Mouse (Mus musculus): ENCODE measurements around the gene H1fx. TPM values are rescaled to one million over a fixed set of nuclear protein-coding genes. Genes with fewer than 3 reads are reported as not detected.
"Not testable (repeated sequence)": the region's sequence is repeated elsewhere in the genome, so short reads cannot be mapped to it uniquely, and the experiment has no call there.

The H1fx gene
- polyA plus RNA-seq (2015; fragmentation: Nextera tagmentation; extraction: Ambion mirVana), result 15.7 and 26.5 TPM in 2 replicates

GRCm38 (mm10) chr6:87981547-87982256, at the start of gene H1fx:
H1fx (minus strand) TSS chr6:87981637.
- peak; percentile 46 for DNase-seq (ENCODE audit: low spot score)

GRCm38 (mm10) chr6:88030432-88030831, 49.0 kb upstream of the H1fx start:
- no peak for DNase-seq (ENCODE audit: low spot score)

GRCm38 (mm10) chr6:88027390-88027789, 46.0 kb upstream of the H1fx start:
- no peak for DNase-seq (ENCODE audit: low spot score)

- DNase-seq (ENCODE audit: low spot score), result no peak
Observed at GRCm38 (mm10) chr6:88023316-88023890, 42.0 kb upstream of the H1fx start.

GRCm38 (mm10) chr6:88019154-88019553, 37.7 kb upstream of the H1fx start:
- no peak for DNase-seq (ENCODE audit: low spot score)

GRCm38 (mm10) chr6:88017821-88018220, 36.4 kb upstream of the H1fx start:
- no peak for DNase-seq (ENCODE audit: low spot score)

GRCm38 (mm10) chr6:88015797-88016196, 34.4 kb upstream of the H1fx start:
- DNase-seq (ENCODE audit: low spot score), result no peak

GRCm38 (mm10) chr6:88013456-88013855, 32.0 kb upstream of the H1fx start:
- DNase-seq (ENCODE audit: low spot score), result no peak

GRCm38 (mm10) chr6:88012601-88013000, 31.2 kb upstream of the H1fx start:
- DNase-seq (ENCODE audit: low spot score), result no peak

- not testable (repeated sequence) for DNase-seq (ENCODE audit: low spot score)
Observed at GRCm38 (mm10) chr6:88011106-88011505, 29.7 kb upstream of the H1fx start.

- no peak for DNase-seq (ENCODE audit: low spot score)
Observed at GRCm38 (mm10) chr6:88009209-88009608, 27.8 kb upstream of the H1fx start.

- not testable (repeated sequence) for DNase-seq (ENCODE audit: low spot score)
Observed at GRCm38 (mm10) chr6:88004773-88005172, 23.3 kb upstream of the H1fx start.

- DNase-seq (ENCODE audit: low spot score), result no peak
Observed at GRCm38 (mm10) chr6:88003439-88003838, 22.0 kb upstream of the H1fx start.

- no peak for DNase-seq (ENCODE audit: low spot score)
Observed at GRCm38 (mm10) chr6:87998358-87998757, 16.9 kb upstream of the H1fx start.

GRCm38 (mm10) chr6:87997706-87998265, 16.3 kb upstream of the H1fx start:
- peak; percentile 38 for DNase-seq (ENCODE audit: low spot score)

- no peak for DNase-seq (ENCODE audit: low spot score)
Observed at GRCm38 (mm10) chr6:87996606-87997005, 15.2 kb upstream of the H1fx start.

- no peak for DNase-seq (ENCODE audit: low spot score)
Observed at GRCm38 (mm10) chr6:87995519-87995918, 14.1 kb upstream of the H1fx start.

GRCm38 (mm10) chr6:87993790-87994571, 12.5 kb upstream of the H1fx start:
- peak; percentile 43 for DNase-seq (ENCODE audit: low spot score)

GRCm38 (mm10) chr6:87992733-87993132, 11.3 kb upstream of the H1fx start:
- no peak for DNase-seq (ENCODE audit: low spot score)

- no peak for DNase-seq (ENCODE audit: low spot score)
Observed at GRCm38 (mm10) chr6:87991886-87992285, 10.4 kb upstream of the H1fx start.

- no peak for DNase-seq (ENCODE audit: low spot score)
Observed at GRCm38 (mm10) chr6:87991216-87991615, 9.8 kb upstream of the H1fx start.

GRCm38 (mm10) chr6:87982506-87982905, 1.1 kb upstream of the H1fx start:
- DNase-seq (ENCODE audit: low spot score), result no peak

All from thymus, postnatal 0 days (tissue).